Mouse (Mus musculus): ENCODE results near the gene Rap1gap2.

The Rap1gap2 gene

DNA sequence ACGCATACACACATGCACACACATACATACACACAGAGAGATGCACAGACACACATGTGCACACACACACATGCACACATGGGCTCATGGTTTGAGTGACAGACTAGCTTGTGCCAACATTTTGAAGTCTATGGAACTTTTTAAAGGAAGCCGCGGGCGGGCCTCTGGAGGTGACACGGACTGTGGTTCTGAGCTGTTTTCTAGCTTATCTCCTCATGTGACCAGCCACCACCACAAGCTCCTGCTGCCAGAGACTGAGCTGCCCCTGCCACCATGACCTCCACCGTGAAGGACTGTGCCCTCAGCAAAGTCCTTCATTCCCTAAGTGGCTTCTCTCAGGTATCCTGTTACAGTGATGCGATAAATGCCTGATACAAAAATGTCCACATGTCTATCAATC, 76.3 kb downstream of the Rap1gap2 start:
- no peak for DNase-seq

DNA sequence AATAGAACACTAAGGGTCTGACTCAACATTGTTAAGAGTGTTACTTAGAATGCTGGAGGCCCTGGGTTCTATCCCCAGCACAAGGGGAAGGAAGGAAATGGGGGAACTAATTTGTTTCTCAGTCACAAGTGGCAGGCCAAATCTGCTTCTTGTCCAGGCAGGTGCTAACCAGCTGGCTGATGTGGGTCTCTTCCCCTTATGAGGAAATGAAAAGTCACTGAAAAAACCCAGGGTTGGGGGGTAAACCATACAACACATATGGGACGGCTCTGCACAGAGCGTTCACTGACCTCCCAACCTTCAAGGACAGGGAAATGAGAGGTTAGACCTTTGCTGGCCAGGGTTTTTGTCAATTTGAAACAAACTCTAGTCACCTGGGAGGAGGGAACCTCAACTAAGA, 77.7 kb downstream of the Rap1gap2 start:
- DNase-seq = no peak

DNA sequence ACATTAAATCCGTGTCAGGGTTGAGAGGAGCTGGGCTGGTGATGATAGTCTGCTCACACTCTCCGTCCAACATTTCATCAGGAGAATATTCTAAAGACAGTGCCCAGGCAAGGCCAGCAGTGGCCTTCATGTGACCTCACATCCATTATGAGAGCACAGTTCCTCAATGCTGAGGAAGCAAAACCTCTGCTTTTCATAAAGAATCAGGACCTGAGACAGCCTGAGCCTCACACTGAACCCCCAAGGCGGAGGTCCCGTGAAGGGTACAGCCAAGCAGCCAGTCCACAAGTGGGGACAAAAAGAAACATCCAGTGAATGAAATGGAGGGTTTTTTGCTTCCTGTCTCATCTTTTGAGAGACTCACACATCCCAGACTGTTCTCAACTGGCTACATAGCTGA, 78.3 kb downstream of the Rap1gap2 start:
- DNase-seq = no peak

DNA sequence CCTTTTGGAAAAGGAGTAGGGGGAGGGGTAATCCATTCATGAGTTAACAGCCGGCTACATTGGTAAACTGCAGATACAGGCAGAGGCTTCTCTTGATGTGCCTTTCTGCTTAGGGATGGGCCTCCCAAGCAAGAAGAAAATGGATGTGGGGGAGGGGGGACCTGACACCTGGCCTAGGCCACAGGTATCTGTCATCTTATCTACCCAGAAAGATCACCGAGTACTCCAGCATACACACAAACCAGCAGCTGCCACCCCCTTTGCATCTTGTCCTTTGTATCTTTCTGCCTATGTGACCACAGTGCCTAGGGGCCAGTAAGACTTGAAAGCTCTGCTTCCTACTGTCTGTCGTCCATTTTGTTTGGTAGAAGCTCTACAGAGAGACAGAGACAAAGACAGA, 79.0 kb downstream of the Rap1gap2 start:
- no peak for DNase-seq

DNA sequence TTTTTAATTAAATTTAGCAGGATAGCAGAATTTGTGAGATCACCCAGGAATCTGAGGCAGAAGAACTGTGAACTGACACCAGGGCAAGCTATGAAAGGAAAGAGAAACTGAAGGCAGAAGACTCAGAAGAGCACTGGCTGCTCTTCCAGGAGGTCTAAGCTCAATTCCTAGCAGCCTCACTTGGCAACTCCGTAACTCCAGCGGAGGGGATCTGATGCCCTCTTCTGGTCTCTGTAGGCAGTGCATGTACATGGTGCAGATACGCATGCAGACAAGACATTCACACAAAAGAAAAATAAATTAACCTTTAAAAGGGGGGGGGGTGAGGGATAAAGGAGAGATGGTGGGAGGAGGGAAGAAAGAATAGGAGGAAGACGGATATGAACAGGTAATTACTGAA, 80.9 kb downstream of the Rap1gap2 start:
- peak; percentile 71 to 73 for DNase-seq

DNA sequence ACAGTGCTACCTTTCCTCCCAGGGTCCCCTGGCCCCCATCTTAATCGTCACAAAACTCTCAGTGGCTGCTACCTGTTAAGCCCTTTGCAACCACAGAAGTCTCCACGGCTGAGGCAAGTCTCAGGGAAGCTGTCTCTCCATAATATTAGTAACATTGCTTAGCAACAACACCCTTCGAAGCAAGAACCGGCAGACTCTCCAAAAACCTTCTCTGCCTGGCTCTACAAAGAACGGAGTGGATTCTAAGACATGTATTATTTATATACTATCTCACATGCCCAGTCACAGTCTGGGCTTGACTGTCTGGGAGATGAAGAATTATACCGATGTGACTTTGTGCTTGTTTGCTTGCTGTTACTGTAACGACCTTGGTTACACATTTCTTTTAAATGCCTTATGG, 83.2 kb downstream of the Rap1gap2 start:
- no peak for DNase-seq

DNA sequence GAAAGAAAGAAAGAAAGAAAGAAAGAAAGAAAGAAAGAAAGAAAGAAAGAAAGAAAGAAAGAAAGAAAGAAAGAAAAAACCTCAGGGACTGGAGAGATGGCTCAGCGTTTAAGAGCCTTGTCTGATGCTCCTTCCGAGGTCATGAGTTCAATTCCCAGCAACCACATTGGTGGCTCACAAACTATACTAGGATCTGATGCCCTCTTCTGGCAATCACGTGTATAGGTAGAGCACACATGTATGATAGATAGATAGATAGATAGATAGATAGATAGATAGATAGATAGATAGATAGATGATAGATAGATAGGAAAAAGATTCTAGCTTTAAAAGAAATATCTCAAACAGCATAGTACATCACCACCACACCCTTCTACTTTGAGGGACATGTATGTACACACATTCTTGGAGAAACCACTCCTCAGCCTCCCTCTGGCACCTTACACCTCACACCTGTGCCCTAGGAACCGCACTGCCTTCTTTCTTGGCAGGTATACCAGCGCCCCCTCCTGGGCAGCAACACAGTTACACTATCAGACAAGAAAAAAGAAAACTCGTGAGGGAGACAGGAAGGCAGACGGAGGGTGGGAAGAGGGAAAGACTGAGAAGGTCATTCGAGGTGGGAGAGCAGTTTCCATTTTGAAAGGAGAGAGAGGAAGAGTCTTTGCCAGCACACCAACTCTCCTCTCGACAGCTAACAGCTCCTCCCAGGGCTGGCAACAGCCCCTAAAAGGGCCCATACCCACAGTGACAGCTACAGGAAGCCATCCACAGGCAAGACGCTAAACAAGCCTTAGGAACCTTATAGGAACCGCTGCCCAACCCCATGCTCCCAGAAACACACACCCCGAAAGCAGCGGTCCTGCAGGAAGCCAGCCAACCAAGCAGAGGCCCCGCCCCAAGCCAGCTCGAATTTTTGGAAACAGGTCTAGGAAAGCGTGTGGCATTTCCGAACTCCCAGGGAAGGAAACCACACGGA, 84.2 kb downstream of the Rap1gap2 start:
- DNase-seq = peak; percentile 71 to 79

DNA sequence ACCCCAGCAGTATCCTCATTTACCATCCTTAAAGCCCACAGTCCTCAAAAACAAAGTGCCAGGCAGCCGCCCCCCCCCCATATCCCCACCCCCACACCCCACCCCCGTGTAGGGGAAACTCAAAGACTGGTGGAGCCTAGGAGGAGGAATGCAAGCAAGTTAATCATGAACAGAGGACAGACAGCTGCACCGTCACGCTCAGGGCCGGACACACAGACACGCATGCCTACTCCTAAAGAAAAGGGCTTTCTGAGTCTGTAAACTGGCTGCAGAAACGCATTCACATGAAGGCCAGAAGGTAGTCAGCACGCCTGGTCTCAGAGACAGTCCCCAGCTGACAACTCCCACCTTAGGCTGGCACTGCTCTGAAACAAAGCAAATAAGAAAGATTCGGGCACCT, 85.1 kb downstream of the Rap1gap2 start:
- DNase-seq = peak; percentile 49 to 65

DNA sequence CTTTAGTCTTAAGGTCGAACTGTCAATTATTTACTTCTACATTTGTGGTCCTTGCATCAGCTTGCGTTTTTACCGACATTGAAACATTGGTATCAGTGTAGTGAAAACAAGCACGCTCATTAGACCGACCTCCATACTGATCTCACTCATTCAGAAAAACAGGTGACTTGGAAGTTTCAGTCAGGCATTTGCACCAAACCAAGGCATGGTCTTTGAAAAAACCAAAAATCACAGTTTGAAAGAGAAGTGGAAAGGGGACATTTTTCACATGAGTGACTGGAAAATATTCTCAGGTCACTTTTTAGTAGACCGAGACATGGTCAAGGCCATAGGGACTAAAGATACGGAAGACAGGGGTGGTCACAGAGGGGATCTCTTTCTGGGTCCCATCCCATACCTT, 85.5 kb downstream of the Rap1gap2 start:
- DNase-seq = no peak

DNA sequence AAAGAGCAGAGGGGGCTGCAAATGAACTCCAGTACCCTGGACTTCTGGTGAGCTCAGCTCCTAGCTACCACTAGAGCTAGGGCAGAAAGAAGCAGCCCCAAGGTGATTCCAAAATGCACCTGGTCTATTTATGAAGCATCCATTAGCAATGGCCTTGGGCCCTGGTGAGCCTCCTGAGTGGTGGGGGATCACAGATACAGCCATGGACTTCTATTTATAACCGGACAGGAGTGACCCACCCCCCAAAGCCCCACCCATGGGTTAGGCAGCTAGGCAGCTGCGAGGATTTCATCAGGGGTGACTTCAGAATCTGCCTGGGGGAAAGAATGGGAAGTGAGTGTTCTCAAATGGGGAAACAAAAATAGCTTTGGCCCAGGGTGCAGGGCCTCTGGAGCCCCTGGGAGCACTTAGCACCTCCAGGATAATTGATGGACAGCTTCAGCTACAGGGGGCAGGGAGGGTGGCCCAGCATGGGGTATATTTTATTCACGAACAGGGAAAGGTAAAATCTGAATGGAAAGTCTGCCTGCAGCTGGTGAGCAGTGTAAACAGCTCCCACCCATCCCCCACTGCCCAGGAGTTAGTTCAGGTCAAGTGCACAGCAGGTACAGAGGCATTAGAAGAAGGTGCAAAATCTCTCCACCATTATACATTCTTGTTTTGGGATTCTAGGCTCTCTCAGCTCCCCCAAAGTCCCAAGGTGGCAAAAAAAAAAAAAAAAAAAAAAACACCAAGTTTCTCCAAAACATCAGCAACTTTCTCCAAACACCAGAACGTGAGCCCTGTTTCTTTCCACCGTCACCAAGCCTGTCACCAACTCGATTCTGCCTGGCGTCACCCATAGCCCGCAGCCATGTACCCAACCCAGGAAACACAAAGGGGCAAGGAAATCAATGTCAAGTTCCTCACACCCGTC, 86.4 kb downstream of the Rap1gap2 start:
- DNase-seq = peak; percentile 72 to 82

DNA sequence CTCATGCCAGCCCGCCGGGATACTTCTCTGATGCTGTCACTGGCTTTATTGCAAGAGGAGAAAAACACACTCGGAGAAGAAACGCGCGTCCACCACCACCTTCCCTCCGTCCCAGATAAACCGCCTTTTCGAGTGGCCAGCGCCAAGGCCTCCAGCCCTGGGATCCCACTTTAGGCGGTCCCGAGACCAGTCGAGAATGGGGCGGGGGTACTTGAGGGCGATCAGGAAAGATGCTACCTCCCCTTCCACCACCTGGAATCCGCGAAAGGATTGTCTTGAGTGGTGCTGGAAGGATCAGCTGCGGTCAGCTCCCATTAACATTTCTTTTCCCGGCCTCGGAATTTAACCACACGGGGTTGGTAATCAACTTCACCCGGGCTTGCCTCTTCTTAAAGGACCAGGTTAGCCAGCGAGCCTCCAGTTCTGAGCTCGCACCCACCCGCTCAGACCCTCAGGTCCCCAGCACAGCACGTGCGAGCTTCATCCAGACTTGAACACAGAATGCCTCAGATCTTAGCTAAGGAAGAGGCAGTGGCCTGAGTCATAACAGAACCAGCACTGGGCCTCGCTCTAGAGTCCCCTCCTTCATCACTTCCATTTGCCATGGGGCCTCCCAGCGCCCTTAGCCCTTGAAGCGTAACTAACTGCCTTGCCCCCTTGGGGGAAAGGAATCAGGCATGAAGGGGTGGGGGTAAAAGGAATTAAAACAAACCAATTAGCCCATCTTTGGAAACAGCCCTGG, 87.3 kb downstream of the Rap1gap2 start:
- DNase-seq = peak; percentile 42 to 58

DNA sequence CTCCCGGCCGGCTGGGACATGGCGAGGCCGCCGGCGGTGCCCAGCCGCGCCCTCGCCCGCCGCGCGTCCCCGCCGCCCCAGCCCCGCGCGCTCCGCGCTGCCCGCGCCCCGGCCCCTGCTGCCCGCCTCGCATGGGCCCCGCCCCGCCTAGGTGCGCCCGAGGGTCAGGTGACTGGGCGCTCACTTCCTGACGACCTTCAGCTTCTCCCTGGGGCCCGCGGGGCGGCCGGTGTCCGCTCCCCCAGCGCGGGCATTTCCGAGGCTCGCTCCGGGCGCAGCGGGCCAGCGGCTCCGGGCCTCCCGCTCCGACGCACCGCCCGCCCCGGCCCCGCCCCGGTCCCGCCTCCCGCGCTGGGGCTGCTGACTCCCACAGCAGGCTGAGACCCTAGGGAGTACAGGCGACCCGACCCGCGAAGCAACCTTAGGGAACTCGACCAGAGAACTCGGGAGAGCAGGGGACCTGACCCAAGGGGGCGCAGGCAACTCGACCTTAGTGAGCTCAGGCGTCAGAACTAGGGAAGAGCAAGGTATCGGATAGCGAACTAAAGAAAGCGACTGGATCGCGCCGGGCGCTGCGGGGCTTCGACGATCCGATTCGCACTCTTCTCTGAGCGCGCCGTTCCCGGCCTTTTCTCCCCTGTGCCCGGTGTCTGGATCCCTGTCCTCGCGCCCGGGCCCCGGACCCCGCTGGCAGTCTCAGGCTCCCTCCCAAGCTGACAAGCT, 88.1 kb downstream of the Rap1gap2 start:
- DNase-seq = peak; percentile 76 to 85

DNA sequence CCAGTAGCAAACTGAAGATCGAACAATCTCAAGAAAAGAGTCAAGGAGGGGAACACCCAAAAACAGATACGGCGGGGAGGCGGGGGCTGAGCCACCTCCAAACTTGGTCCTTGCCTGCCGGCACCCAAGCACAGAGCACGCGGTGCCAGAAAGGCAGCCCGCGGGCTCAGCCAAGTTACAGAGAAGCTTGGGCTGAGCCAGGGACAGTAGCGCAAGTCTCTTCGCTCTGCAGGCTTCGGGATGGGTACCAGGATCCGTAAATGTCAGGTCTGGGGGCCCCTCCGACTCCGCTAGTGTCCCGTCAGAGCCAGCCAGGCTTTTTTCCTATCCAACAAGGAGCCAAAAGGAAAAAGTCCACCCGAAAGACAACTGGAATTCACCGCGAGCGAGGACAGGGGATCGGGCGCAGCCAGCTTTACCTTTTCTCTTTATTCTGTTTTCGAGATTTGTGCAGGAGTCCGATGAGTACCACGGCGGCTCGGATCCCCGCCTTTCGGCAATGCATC, 88.7 kb downstream of the Rap1gap2 start:
- peak; percentile 33 to 55 for DNase-seq

DNA sequence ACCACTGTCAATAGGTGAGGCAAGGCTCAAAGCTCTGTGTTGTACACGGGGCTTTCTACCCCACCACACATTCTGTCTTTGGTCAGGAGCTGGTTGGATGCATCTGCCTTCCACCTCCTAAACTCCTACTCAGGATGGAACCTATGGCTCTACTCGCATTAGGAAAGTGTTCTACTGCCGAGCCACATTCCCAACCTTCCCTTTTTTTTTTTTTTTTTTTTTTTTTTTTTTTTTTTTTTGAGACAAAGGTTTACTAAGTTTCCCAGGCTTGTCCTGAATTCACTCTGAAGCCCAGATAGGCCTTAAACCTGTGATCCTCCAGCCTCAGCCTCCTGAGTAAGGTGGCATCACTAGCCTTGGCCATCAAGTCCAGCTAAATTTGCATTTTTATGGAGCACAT, 90.5 kb downstream of the Rap1gap2 start:
- no peak for DNase-seq

DNA sequence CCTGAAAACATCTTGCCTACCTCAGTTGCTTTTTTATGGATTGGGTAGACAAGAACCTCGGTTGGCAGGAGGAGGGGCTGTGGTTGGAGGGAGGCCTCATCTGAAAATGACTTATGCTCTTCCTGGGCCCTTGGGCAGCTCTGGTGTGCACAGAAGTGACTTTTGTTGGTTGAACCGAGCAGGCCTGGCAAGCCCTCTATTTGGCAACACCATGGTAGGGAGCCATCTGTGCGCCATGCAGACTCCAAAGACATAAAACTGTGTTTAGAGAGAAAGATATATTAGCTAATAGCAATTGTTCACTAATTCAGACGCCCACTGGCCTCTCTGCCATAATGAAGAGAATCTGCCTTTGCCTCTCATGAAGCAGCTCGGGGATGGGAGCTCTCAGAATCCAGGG, 94.6 kb downstream of the Rap1gap2 start:
- DNase-seq = no peak

DNA sequence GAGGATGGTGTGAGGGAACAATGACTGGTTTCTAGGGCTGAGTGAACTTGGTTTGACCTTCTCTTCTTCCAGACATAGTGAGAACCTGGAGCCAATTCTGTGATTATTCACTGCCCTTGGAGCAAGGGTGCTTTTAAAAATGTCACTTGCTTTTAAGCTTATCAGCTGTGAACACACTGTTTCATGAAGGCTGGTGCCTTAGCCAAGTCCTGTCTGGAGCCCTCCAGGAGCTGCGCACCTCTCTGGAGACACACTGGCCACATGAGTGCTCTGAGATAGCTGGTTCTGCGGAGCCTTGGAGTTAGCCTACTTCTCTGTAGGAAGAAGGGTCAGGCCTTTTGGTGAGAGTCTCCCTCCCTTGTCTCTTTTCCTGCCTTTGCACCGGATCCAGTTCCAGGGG, 95.7 kb downstream of the Rap1gap2 start:
- DNase-seq = no peak

DNA sequence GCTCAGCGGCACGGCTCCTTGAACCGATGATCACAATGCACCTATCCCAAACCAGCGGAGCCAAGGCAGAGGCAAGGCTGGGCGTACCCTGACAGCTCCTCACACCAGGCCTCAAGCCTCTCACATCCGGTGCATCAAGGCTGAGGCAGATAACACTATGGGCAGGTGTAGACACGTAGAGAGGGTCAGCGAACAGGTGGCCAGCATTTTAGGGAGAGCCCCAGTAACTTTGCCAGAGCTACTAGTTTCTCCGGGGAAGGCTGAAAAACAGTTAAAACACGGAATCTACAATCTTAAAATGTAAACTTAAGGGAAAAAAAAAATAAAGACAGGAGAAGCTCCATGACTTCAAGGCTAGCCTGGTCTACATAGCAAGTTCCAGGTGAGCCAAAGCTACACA, 98.1 kb downstream of the Rap1gap2 start:
- DNase-seq = no peak

DNA sequence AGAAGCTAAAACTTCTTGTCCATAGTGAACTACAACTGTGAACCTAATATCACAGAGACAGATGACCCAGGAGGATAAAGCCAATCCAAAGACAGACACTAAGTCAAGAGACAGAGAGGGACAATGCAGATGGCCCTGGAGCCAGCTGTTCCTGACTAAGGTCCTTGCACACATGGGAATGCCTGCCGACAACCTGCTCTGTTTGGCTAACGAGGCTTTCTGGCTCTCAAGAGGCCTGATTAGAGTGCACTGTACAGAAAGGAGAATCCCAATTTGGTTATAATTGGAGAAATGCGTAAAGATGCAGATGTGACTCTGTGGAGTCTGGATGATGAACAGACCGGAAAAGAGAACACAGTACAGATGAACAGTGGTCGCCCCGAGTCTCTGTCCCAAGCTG, 104.4 kb downstream of the Rap1gap2 start:
- no peak for DNase-seq

DNA sequence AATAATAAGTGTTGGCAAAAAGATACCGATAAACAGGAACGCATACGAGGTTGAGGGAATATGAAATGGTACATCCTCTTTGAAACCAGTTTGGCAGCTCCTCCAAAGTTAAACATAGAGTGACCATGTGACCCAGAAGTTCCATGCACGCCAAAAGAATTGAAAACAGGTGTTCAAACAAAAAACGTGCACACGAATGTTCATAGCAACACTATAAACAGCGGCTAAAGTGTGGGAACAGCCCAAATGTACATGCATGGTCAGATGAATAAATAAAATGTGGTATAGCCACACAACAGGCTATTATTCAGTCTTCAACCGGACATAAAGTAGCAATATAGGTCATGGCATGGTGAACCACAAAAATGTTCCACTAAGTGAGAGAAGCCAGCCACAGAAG, 108.2 kb downstream of the Rap1gap2 start:
- DNase-seq = no peak

DNA sequence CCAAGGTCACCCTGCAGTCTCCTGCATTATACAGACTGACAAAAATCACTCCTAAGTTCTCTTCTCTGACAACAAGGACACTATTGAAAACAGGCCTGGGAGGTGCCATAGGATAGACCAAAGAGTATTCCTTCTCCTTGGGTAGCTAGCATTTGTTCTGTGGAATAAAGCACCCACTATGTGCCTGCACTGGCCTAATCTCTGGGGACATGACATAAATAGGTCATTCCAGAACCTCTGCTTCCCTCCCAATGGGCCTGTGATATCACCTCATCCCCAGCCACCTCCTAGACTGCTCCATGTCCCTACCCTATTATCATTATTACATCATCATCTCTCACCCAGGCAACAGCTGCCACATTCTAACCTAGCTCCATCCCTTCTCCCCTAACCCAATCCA, 108.7 kb downstream of the Rap1gap2 start:
- no peak for DNase-seq

DNA sequence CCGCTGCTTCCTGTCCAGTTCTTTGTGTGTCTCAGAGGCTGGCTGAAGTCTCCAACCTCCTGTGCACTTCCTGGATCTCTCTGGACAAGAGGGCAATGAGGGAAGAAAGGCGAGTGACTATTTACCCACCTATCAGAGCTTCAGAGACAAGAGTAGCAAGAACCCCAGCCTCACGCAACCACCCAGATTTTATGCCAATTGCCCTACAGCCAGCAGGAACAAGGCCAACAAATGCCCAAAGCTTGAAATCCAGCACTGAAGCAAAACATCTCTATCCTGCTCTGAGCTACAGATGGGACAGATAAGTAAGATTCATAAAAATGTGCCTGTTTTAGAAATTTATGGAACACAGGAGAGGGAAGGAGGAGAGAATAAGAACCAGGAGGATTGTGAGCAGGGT, 109.7 kb downstream of the Rap1gap2 start:
- DNase-seq = no peak

DNA sequence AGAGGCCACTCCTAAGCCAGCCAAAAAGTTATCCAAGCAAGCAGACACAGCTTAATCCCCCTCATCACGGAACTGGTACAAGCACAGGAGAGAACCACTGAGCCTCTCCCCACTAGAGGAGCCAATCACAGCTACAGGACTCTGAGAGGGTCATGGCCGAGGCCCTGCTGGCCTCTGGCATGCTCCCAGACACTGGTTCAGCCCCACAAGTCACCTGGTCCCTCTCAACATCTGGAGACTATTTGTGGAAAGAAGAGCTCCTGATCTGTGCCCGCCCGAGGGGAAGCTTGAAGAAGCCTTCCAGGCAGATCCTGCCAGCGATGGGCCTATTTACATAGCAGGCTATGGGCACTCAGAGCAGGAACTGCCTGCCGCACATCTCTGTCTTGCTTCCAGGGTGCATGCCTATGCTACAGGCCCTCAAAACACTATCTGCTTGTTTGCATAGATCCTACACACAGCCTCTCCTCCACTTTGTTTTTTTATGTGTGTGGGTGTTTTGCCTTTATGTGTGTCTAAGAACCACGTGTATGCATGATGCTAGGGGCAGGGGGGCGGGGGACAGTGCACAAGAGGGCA, 111.1 kb downstream of the Rap1gap2 start:
- DNase-seq = peak; percentile 18 to 31
